Mouse (Mus musculus) stomach, embryonic 16.5 days (tissue): ENCODE measurements around the gene Enpp6. TPM values are rescaled to one million over a fixed set of nuclear protein-coding genes. Genes with fewer than 3 reads are reported as not detected.

Experiments
- ATAC-seq: fragments of 200-750 bp; cut with Nextera tagmentation; 2 replicates; pipeline ENCODE4 v1.8.0; 2017; ENCODE audit warnings: moderate number of reproducible peaks, moderate TSS enrichment; ENCODE audit not compliant: insufficient read depth, low FRiP score
- H3K27ac ChIP-seq: fragments of 300-500 bp; sonication (generic); 2 replicates; pipeline ENCODE4 v1.5.1; 2014; ENCODE audit warnings: low read length
- H3K27me3 ChIP-seq: fragments of 300-500 bp; sonication (generic); 2 replicates; pipeline ENCODE4 v1.6.1; 2014; ENCODE audit warnings: low read length, control low read depth, mixed read lengths; ENCODE audit not compliant: control insufficient read depth, insufficient read depth
- H3K36me3 ChIP-seq: fragments of 300-500 bp; sonication (generic); 2 replicates; pipeline ENCODE4 v1.6.1; 2014; ENCODE audit warnings: low read length; ENCODE audit not compliant: control insufficient read depth, insufficient read depth
- H3K4me1 ChIP-seq: fragments of 300-500 bp; sonication (generic); 2 replicates; pipeline ENCODE4 v1.6.1; 2014; ENCODE audit warnings: low read length, control low read depth, mixed read lengths; ENCODE audit not compliant: control insufficient read depth, insufficient read depth
- H3K4me2 ChIP-seq: fragments of 300-500 bp; sonication (generic); 2 replicates; pipeline ENCODE4 v1.6.1; 2014; ENCODE audit warnings: low read depth, low read length, mixed read lengths
- H3K4me3 ChIP-seq: fragments of 300-500 bp; sonication (generic); replicated peaks from 2 replicates; pipeline ENCODE4 v1.5.1; 2014; ENCODE audit warnings: mild to moderate bottlenecking, low read length
- H3K9ac ChIP-seq: fragments of 300-500 bp; sonication (generic); 2 replicates; pipeline ENCODE4 v1.6.1; 2014; ENCODE audit warnings: low read length
- H3K9me3 ChIP-seq: fragments of 300-500 bp; sonication (generic); replicated peaks from 2 replicates; pipeline ENCODE4 v1.6.1; 2016; ENCODE audit warnings: low read length, control low read depth; ENCODE audit not compliant: control insufficient read depth
- WGBS: fragments of 180-500 bp; shearing (Covaris S2); extraction: QIAGEN DNeasy Blood & Tissue Kit; methylation state at CpG from one replicate; pipeline ENCODE4 v1.1.7; 2014; 5-methylcytosine and 5-hydroxymethylcytosine counted together
- polyA plus RNA-seq: library from polyadenylated mRNA; unstranded; fragments of >200 nt; fragmentation: Nextera tagmentation; extraction: Ambion mirVana; gene quantifications from 2 replicates; pipeline ENCODE4 v1.2.1, GENCODE M21; 2015

The Enpp6 gene
- polyA plus RNA-seq, 1 experiment from 2014 or later, result 0.23 TPM

DNA sequence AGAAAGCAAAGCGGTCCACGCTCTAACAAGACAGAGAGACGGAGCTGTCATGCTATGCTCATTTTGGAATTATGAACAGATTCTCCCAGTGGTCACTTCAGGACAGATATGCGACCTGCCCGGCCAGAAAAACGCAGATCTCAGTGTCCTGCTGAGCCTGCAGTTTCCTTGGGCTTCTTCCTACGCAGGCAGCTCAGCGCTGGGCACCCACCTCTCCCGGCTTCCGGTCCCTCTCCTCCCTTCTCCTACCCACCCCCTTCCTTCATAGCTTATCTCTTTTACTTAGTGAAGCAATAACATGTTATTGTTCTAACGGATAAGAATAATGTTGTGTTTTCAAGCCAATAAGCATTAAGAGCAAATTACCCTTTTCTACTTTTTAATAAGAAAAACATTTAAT, 2.0 kb upstream of the Enpp6 start:
- ATAC-seq, result no peak

GRCm38 (mm10) chr8:46988366-46988765, 1.7 kb downstream of the Enpp6 start:
- Histone ChIP-seq H3K36me3 (no peaks in the 10 kb centered on the region), H3K4me1 (no peaks in the 10 kb centered on the region), H3K4me3 (no peak overlapping the region), H3K4me2 (no peak overlapping the region), H3K27ac (no peak overlapping the region), H3K9me3 (no peaks in the 10 kb centered on the region), H3K9ac (no peak overlapping the region), H3K27me3 (no peaks in the 10 kb centered on the region)
- no peak for ATAC-seq
- 68% methylated on average over 6 of the region's 6 CpGs for WGBS

More for the DNA sequence above, 2.0 kb upstream of the Enpp6 start:
- no peaks in the 10 kb centered on the region for H3K36me3 ChIP-seq
- no peaks in the 10 kb centered on the region for H3K4me1 ChIP-seq
- H3K9me3 ChIP-seq, result no peaks in the 10 kb centered on the region
- no peak overlapping the region for H3K27ac ChIP-seq
- H3K4me2 ChIP-seq, result no peak overlapping the region
- no peak overlapping the region for H3K9ac ChIP-seq
- no peaks in the 10 kb centered on the region for H3K27me3 ChIP-seq
- 80% methylated on average over 11 of the region's 11 CpGs for WGBS
- H3K4me3 ChIP-seq, result no peak overlapping the region

DNA sequence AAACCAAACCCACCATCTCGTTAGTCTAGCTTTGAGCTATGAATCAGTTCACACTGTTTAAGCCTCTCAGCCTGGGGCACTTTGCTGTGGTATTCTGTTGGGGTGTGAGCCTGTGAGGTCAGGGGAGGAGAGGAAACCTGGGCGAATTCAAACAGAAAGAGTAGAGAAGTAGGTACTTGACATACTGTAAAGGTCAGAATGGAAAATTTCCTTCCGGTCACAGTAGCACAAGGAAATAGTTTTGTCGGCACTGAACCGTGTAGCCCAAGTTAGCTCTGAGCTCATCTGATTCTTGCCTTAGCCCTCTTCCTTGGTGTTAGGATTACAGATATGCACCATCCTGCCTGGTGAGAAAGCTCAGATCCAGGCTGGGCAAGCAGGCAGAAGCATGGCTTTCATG, 4.4 kb downstream of the Enpp6 start:
- 59% methylated on average over 5 of the region's 5 CpGs for WGBS
- Histone ChIP-seq H3K27ac (no peak overlapping the region), H3K9ac (no peak overlapping the region), H3K4me3 (no peak overlapping the region), H3K9me3 (no peaks in the 10 kb centered on the region), H3K4me1 (no peaks in the 10 kb centered on the region), H3K27me3 (no peaks in the 10 kb centered on the region), H3K4me2 (no peak overlapping the region), H3K36me3 (no peaks in the 10 kb centered on the region)
- ATAC-seq, result no peak

- H3K4me2 ChIP-seq, result no peak overlapping the region
- no peaks in the 10 kb centered on the region for H3K36me3 ChIP-seq
- 86% methylated on average over 9 of the region's 9 CpGs for WGBS
- H3K9ac ChIP-seq, result no peak overlapping the region
- H3K9me3 ChIP-seq, result no peaks in the 10 kb centered on the region
- ATAC-seq, result no peak
- H3K27ac ChIP-seq, result no peak overlapping the region
- H3K27me3 ChIP-seq, result no peaks in the 10 kb centered on the region
- no peak overlapping the region for H3K4me3 ChIP-seq
- H3K4me1 ChIP-seq, result no peaks in the 10 kb centered on the region
Measured at GRCm38 (mm10) chr8:46992579-46992978, 5.9 kb downstream of the Enpp6 start.

- Histone ChIP-seq H3K36me3 (no peaks in the 10 kb centered on the region), H3K4me3 (no peak overlapping the region), H3K4me1 (no peaks in the 10 kb centered on the region), H3K9ac (no peak overlapping the region), H3K9me3 (no peaks in the 10 kb centered on the region), H3K27ac (no peak overlapping the region), H3K27me3 (no peaks in the 10 kb centered on the region), H3K4me2 (no peak overlapping the region)
- WGBS, result 51% methylated on average over 9 of the region's 9 CpGs
- ATAC-seq, result no peak
Measured at GRCm38 (mm10) chr8:46995931-46996664, 9.4 kb downstream of the Enpp6 start.

DNA sequence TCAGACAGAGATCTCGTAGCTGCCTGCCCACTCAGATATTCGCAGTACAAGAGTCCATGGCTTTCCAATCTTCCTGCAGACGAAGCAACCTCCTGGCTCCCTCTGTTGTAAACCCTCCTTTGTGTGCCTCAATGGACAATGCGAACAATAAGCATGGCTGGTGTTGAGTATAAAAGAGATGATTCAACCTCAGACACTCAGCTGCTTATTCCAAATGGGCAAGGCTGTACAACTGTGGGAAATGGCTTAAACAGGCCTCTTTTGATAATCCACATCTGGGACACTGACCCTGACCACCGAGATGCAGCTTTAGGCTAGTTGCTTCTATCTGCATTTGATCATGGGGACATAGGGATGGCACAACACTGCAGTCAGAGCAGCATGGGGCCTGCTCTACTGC, 19.0 kb downstream of the Enpp6 start:
- no peaks in the 10 kb centered on the region for H3K9me3 ChIP-seq
- no peak for ATAC-seq
- no peaks in the 10 kb centered on the region for H3K4me1 ChIP-seq
- H3K36me3 ChIP-seq, result no peaks in the 10 kb centered on the region
- no peak overlapping the region for H3K4me3 ChIP-seq
- 82% methylated on average over 5 of the region's 5 CpGs for WGBS
- no peak overlapping the region for H3K9ac ChIP-seq
- no peaks in the 10 kb centered on the region for H3K27me3 ChIP-seq
- H3K27ac ChIP-seq, result no peak overlapping the region
- H3K4me2 ChIP-seq, result no peak overlapping the region

DNA sequence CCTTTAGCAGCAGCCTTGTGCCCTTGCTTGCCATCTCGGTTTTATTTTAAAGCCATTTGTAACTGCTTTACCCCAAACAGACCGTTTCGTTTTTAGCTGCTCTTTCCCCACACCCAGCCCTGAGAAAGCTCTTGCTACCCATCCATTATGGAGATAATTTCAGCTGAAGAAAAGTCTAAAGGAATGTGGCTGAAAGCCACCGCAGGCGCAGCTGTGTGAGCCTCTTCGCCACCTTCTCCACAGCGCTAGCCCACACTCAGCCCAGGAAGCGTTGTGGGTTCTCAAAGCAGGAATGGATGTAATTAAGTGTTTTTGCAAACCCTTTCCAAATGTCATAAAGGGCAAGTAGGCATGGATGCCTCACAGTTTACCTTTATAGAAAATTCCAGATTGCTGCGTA, 20.1 kb downstream of the Enpp6 start:
- Histone ChIP-seq H3K27me3 (no peaks in the 10 kb centered on the region), H3K4me3 (no peak overlapping the region), H3K36me3 (no peaks in the 10 kb centered on the region), H3K27ac (no peak overlapping the region), H3K9me3 (no peaks in the 10 kb centered on the region), H3K4me1 (no peaks in the 10 kb centered on the region), H3K4me2 (no peak overlapping the region), H3K9ac (no peak overlapping the region)
- no peak for ATAC-seq
- WGBS, result 58% methylated on average over 9 of the region's 9 CpGs

DNA sequence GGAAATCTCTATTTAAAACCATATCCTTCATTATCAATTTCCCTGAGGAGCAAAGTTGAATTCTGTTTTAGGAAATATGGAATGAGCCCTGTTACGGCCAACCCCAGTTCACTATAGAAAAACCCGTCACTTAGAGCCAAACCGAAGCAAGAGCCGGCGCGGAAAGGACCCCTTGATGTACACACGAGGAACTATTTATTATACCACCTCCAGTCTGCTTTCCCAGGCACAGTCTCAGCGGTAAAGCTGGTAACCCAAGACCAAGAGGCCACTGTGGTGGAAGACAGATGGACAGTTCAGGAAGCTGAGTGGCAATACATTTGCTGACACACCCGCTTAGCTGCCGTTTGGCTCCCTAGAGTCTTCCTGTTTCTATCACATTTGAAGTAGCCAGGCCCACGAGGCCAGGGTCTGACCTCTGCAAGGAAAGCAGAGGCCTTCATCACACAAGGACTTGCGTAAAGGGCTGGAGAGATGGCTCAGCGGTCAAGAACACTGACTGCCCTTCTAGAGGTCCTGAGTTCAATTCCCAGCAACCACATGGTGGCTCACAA, 21.6 kb downstream of the Enpp6 start:
- no peak overlapping the region for H3K9ac ChIP-seq
- no peaks in the 10 kb centered on the region for H3K36me3 ChIP-seq
- WGBS, result 74% methylated on average over 13 of the region's 13 CpGs
- no peak overlapping the region for H3K4me3 ChIP-seq
- no peaks in the 10 kb centered on the region for H3K27me3 ChIP-seq
- H3K27ac ChIP-seq, result no peak overlapping the region
- no peak overlapping the region for H3K4me2 ChIP-seq
- no peaks in the 10 kb centered on the region for H3K9me3 ChIP-seq
- ATAC-seq, result no peak
- no peaks in the 10 kb centered on the region for H3K4me1 ChIP-seq

DNA sequence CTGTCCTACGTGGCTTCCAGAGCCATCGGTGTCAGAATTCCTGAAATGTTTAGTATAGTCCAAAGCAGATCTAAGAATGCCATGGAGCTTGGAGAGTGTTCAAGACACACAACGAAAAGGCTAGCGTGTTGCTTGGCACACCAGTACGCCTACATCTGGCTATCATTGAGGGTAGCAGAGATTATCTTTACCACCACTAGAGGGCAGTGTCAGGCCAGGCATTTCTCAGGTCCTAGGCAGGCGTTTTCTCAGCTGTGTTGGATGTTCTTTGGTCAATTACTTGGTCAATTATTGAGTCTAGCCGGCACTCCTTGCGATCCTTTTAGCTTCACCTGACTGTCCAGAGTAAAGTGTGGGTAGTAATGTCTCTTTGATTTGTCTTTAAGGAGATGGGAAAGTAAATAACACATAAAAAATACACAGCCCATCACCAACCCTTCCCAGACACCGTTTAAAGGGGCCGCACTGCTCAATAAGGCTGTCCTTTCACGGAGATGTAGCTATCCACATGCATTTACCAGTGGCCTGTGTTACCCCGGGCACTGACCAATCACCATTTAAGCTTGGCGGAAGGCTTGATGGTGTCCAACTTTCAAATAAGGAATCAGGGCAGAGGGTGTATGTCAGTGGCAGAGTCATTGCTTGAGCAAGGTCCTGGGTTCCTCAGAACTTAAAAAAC, 29.7 kb downstream of the Enpp6 start:
- no peak overlapping the region for H3K27ac ChIP-seq
- 36% methylated on average over 13 of the region's 13 CpGs for WGBS
- ATAC-seq, result peak; percentile 69; the same call in 1 of the 2 replicates

More for the DNA sequence above, 29.7 kb downstream of the Enpp6 start:
- peaks cover 10% of the 10 kb centered on the region for H3K27me3 ChIP-seq
- peaks cover 3% of the 10 kb centered on the region for H3K4me1 ChIP-seq
- no peak overlapping the region for H3K4me3 ChIP-seq
- H3K36me3 ChIP-seq, result no peaks in the 10 kb centered on the region
- H3K9ac ChIP-seq, result no peak overlapping the region
- no peak overlapping the region for H3K4me2 ChIP-seq
- H3K9me3 ChIP-seq, result no peaks in the 10 kb centered on the region
